Mouse (Mus musculus): ENCODE results near the gene Rnf144b.

The Rnf144b gene

DNA sequence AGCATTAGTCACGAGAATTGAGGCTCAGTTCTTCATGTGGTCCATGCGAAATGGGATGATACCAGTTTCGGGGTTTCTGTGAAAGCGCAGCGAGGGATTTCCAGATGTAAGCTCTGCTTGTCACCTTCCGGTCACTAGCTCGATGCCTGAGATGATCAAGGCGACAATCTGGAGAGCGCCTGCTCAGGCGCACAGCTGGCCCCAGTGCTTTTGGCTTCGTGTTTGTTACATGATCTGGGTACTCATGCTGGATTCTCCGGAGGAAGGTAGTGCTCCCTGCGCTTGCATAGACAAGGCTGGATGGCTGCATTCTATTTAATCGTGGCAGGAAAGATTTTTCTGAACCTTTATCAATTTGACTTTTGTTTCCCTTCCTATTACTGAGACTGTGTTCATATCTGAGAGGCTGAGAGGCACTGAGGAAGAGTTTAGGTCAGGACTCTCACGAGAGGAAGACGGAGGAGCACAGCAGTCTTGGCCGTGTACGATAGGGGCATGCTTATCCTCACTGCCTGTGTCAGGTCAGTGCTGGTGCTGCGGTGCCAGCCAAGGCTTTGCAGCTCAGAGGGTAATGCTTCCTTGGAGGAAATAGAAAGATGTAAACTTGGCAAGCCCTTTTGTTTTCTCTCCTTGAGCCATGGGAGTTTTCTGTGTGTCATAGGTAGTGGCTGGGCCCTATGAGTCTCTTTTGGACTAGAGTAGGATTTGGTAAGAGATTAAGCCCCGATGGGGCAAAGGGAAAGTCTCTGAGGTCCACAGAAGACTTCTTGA is 93.5 kb downstream of the Rnf144b start:
- in situ Hi-C loops (cut with MboI; ENCODE audit: low sequenced_read_pairs) = no loop called here

- in situ Hi-C loops (cut with MboI; ENCODE audit: low sequenced_read_pairs) = no loop called here
Measured at GRCm38 (mm10) chr13:47217107-47217571, 94.7 kb downstream of the Rnf144b start.

GRCm38 (mm10) chr13:47218351-47218750 is 95.9 kb downstream of the Rnf144b start:
- in situ Hi-C loops (cut with MboI; ENCODE audit: low sequenced_read_pairs) = no loop called here

DNA sequence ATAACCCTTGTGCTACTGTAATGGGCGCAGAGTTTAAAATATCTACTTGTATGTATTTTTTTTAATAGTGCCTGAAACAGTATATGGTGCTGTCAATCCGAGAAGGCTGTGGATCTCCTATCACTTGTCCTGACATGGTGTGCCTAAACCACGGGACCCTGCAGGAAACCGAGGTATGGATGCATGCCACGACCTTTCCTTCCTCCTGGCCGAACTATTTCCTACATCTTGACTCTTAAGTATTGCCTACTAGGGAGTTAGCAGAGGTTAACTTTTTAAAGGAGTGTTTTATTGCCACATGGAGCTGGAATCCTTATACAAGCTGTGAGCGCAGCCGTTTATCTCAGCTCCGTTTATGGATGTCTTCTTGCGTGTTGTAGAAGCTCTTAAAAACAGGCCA is 98.0 kb downstream of the Rnf144b start:
- in situ Hi-C loops (cut with MboI; ENCODE audit: low sequenced_read_pairs) = no loop called here

GRCm38 (mm10) chr13:47223576-47224538 is 101.4 kb downstream of the Rnf144b start:
- in situ Hi-C loops (cut with MboI; ENCODE audit: low sequenced_read_pairs) = no loop called here

- in situ Hi-C loops (cut with MboI; ENCODE audit: low sequenced_read_pairs) = no loop called here
Measured at GRCm38 (mm10) chr13:47224648-47225323, 102.3 kb downstream of the Rnf144b start.

GRCm38 (mm10) chr13:47225324-47225697 is 102.9 kb downstream of the Rnf144b start:
- in situ Hi-C loops (cut with MboI; ENCODE audit: low sequenced_read_pairs) = no loop called here

- in situ Hi-C loops (cut with MboI; ENCODE audit: low sequenced_read_pairs) = no loop called here
Measured at GRCm38 (mm10) chr13:47225802-47226201, 103.3 kb downstream of the Rnf144b start.

GRCm38 (mm10) chr13:47226521-47226920 is 104.1 kb downstream of the Rnf144b start:
- in situ Hi-C loops (cut with MboI; ENCODE audit: low sequenced_read_pairs) = no loop called here

DNA sequence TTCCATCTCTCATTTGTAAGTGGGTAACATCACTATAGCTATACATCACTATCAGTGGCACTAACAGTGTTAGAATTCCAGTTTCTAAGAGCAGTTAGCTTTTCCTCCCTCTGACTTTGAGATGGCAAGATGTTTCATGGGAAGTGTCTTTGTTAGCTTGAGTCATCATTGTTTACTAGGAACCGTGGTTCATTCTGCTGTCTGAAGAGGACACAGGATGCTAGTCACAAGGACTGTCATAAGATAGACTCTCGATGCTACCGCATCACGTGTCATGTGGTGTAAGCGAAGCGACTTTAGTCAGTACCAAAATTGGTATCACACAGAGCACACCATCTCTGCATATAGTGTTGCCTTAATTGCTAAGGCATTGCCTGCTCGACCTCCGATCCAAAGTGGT is 105.7 kb downstream of the Rnf144b start:
- in situ Hi-C loops (cut with MboI; ENCODE audit: low sequenced_read_pairs) = no loop called here

DNA sequence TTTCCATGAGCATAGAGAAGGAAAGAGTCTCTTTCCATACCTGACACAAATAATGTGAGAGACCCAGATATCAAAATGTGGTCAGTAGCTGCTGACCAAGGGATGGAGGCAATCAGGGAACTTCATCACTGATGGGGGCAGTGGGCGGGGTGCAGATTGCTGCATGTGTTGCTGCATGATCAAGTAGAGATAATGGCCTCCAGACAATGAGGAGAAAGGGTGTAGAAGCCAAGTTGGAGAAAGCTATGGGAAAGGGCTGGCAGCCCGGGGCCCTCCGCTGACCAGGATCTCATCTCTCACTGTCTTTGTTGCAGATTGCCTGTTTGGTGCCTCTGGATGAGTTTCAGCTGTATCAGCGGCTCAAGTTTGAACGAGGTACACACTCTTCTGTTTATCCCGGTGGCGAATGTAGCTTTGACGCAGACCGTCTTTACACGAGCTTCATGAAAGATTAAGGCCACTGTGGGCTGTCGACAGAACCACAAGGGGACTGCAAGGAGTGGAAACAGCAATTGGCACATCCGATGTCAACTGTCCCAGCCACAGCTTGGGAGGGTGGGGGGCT is 106.3 kb downstream of the Rnf144b start:
- in situ Hi-C loops (cut with MboI; ENCODE audit: low sequenced_read_pairs) = no loop called here

DNA sequence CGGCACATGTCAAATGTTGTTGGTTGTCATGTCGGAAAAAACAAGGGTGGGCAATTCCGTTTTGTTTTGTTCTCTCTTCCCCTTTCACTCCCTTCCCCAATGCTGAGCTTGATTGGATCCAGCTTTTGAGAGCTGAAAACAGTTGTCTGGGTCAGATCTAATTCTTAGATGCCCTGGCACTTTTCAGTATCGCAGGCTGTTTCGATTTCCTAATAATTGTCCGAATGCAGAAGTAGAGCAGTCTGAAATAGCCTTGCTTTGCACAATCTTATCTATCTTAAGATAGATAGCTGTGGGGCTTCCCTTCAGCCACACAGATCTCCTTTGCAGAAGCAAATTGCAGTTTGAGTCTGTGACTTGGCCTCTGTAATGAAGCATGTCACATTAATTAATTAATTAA is 109.7 kb downstream of the Rnf144b start:
- in situ Hi-C loops (cut with MboI; ENCODE audit: low sequenced_read_pairs) = no loop called here

GRCm38 (mm10) chr13:47237376-47237775 is 114.9 kb downstream of the Rnf144b start:
- in situ Hi-C loops (cut with MboI; ENCODE audit: low sequenced_read_pairs) = no loop called here

GRCm38 (mm10) chr13:47238131-47238530 is 115.7 kb downstream of the Rnf144b start:
- in situ Hi-C loops (cut with MboI; ENCODE audit: low sequenced_read_pairs) = no loop called here

- in situ Hi-C loops (cut with MboI; ENCODE audit: low sequenced_read_pairs) = no loop called here
Measured at GRCm38 (mm10) chr13:47243569-47243968, 121.1 kb downstream of the Rnf144b start.

DNA sequence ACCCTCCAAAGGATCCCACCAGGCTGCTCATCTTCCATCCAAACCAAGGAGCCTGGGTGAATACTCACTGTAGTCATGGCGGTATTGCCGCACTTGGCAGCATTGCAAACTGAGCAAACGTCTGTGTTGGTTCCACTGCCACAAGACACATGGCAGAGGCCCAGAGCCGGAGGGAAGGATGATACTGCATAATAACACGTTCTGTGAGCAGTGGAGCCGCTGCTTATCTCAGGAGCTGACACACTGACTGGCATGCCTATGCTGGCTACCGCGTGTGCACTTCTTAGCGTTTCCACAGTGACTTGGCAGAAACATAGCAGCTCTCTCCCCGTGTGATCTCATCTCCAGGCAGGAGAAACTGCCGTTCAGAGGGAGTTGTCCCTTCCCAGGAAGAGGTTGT is 122.3 kb downstream of the Rnf144b start:
- in situ Hi-C loops (cut with MboI; ENCODE audit: low sequenced_read_pairs) = no loop called here

DNA sequence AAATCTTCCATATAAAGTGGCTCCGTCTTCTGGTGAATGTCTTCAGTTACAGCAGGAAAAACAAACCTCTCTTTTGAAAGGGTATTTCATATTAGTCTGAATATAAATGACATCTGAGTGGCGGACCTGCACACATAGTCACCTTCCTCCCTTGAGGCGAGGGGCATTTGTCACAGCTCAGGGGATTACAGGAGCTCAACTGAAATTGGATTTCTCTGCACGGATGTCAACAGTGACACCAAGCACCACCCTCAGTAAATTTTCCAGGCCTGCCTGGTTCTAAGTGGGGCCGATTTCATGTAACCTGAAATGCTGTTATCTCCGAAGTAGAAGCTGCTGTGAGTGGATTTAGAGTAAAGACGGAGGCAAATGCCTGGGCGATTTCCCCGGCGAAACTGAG is 124.0 kb downstream of the Rnf144b start:
- in situ Hi-C loops (cut with MboI; ENCODE audit: low sequenced_read_pairs) = no loop called here

- in situ Hi-C loops (cut with MboI; ENCODE audit: low sequenced_read_pairs) = no loop called here
Measured at GRCm38 (mm10) chr13:47247156-47247800, 124.8 kb downstream of the Rnf144b start.

- in situ Hi-C loops (cut with MboI; ENCODE audit: low sequenced_read_pairs) = no loop called here
Measured at GRCm38 (mm10) chr13:47248289-47249010, 126.0 kb downstream of the Rnf144b start.

GRCm38 (mm10) chr13:47250615-47251014 is 128.2 kb downstream of the Rnf144b start:
- in situ Hi-C loops (cut with MboI; ENCODE audit: low sequenced_read_pairs) = no loop called here

All from CH12F3 (cell line).